Mouse (Mus musculus) Patski (cell line): Measurements from ENCODE around the gene Klhdc7a. TPM values are rescaled to one million over a fixed set of nuclear protein-coding genes. Genes with fewer than 3 reads are reported as not detected.

Source experiments
- ATAC-seq: fragments of 100-300 bp; one replicate; pipeline ENCODE4 v1.8.0; 2021
- CTCF ChIA-PET: fragments of 350-600 bp; sonication (Branson Sonifier 250); formaldehyde crosslinking; loops from one replicate; lab custom pipeline; 2022; ENCODE audit warnings: inconsistent platforms; lab: Charles Lee
- POLR2A ChIA-PET: fragments of 350-600 bp; sonication (Branson Sonifier 250); formaldehyde crosslinking; loops from one replicate; lab custom pipeline; 2022; ENCODE audit warnings: antibody characterized with exemption, inconsistent platforms; lab: Charles Lee
- DNase-seq: peaks from one replicate; pipeline ENCODE4 v3.0.0-alpha.2; 2011; ENCODE audit warnings: low read depth, low spot score
- H3K27me3 ChIP-seq: fragments of 371-371 bp; one replicate; pipeline ENCODE4 v1.5.1; 2021
- CTCF ChIP-seq: fragments of 100-300 bp; IDR thresholded peaks from one replicate; pipeline ENCODE4 v1.5.1; 2021
- in situ Hi-C: fragments of 300-500 bp; cut with MboI; formaldehyde crosslinking; loops from 3 replicates; pipeline ENCODE4 v1.11.1; 2018; ENCODE audit warnings: low pct_unique_long_range_greater_than_20kb, mixed read lengths
- polyA plus RNA-seq: library from polyadenylated mRNA; unstranded; gene quantifications from one replicate; pipeline ENCODE4 v1.2.3, GENCODE M21; 2021

The Klhdc7a gene
- 7.7 TPM for polyA plus RNA-seq

- DNase-seq (peak; percentile 59), ATAC-seq (peak; percentile 72)
- ChIA-PET POLR2A (no interaction called here), CTCF (no interaction called here)
- in situ Hi-C loops, result loop anchor here (25.0 kb wide), 1 partner anchor 456 kb away; no protein-coding TSS in a partner anchor
- no peaks in the 10 kb centered on the region for H3K27me3 ChIP-seq
- no peak for TF ChIP-seq CTCF
These were observed at the start of gene Klhdc7a for GRCm38 (mm10) chr4:139967922-139968321. TSS of gene Klhdc7a (minus strand) at chr4:139968026.

- CTCF ChIA-PET, result no interaction called here
- POLR2A ChIA-PET, result no interaction called here
- TF ChIP-seq CTCF, result no peak
- peaks cover 6% of the 10 kb centered on the region for H3K27me3 ChIP-seq
- in situ Hi-C loops, result no loop called here
- ATAC-seq (no peak), DNase-seq (no peak)
These were observed 48.1 kb upstream of the Klhdc7a start for GRCm38 (mm10) chr4:140015916-140016315.

GRCm38 (mm10) chr4:140010728-140011470 is 43.1 kb upstream of the Klhdc7a start:
- DNase-seq (no peak), ATAC-seq (no peak)
- TF ChIP-seq CTCF, result no peak
- H3K27me3 ChIP-seq, result peaks cover 6% of the 10 kb centered on the region
- in situ Hi-C loops, result no loop called here
- CTCF ChIA-PET, result no interaction called here
- POLR2A ChIA-PET, result no interaction called here

- no peak for ATAC-seq
- no peak for DNase-seq
These were observed 37.1 kb upstream of the Klhdc7a start for GRCm38 (mm10) chr4:140004932-140005331.

GRCm38 (mm10) chr4:140004170-140004569 is 36.3 kb upstream of the Klhdc7a start:
- ATAC-seq, result no peak
- peaks cover 10% of the 10 kb centered on the region for H3K27me3 ChIP-seq
- no peak for DNase-seq
- TF ChIP-seq CTCF, result no peak
- in situ Hi-C loops, result no loop called here
- ChIA-PET CTCF (no interaction called here), POLR2A (no interaction called here)

More at GRCm38 (mm10) chr4:140004932-140005331, 37.1 kb upstream of the Klhdc7a start:
- H3K27me3 ChIP-seq, result peaks cover 10% of the 10 kb centered on the region
- in situ Hi-C loops, result no loop called here
- POLR2A ChIA-PET, result no interaction called here
- CTCF ChIA-PET, result no interaction called here
- TF ChIP-seq CTCF, result no peak

- DNase-seq (no peak), ATAC-seq (no peak)
- in situ Hi-C loops, result no loop called here
- ChIA-PET CTCF (no interaction called here), POLR2A (no interaction called here)
- peaks cover 10% of the 10 kb centered on the region for H3K27me3 ChIP-seq
- no peak for TF ChIP-seq CTCF
These were observed 34.2 kb upstream of the Klhdc7a start for GRCm38 (mm10) chr4:140002069-140002468.

GRCm38 (mm10) chr4:140000911-140001310 is 33.1 kb upstream of the Klhdc7a start:
- CTCF ChIA-PET, result no interaction called here
- DNase-seq (no peak), ATAC-seq (no peak)
- TF ChIP-seq CTCF, result no peak
- in situ Hi-C loops, result no loop called here
- peaks cover 10% of the 10 kb centered on the region for H3K27me3 ChIP-seq
- POLR2A ChIA-PET, result no interaction called here

GRCm38 (mm10) chr4:139999033-139999432 is 31.2 kb upstream of the Klhdc7a start:
- ATAC-seq (no peak), DNase-seq (no peak)
- in situ Hi-C loops, result no loop called here
- H3K27me3 ChIP-seq, result peaks cover 10% of the 10 kb centered on the region
- ChIA-PET POLR2A (no interaction called here), CTCF (no interaction called here)
- no peak for TF ChIP-seq CTCF

- H3K27me3 ChIP-seq, result peaks cover 3% of the 10 kb centered on the region
- TF ChIP-seq CTCF, result no peak
- no peak for ATAC-seq
- ChIA-PET POLR2A (no interaction called here), CTCF (no interaction called here)
- in situ Hi-C loops, result no loop called here
- no peak for DNase-seq
These were observed 27.8 kb upstream of the Klhdc7a start for GRCm38 (mm10) chr4:139995659-139996058.

- DNase-seq, result no peak
- H3K27me3 ChIP-seq, result no peaks in the 10 kb centered on the region
- TF ChIP-seq CTCF, result no peak
- in situ Hi-C loops, result no loop called here
- CTCF ChIA-PET, result no interaction called here
- POLR2A ChIA-PET, result no interaction called here
- ATAC-seq, result no peak
These were observed 25.4 kb upstream of the Klhdc7a start for GRCm38 (mm10) chr4:139993111-139993755.

- ChIA-PET CTCF (no interaction called here), POLR2A (interaction anchor here (0.7 kb wide), 1 partner anchor 91 kb away, joined by 3 read pairs; no protein-coding TSS in a partner anchor)
- ATAC-seq (no peak), DNase-seq (no peak)
- no peak for TF ChIP-seq CTCF
- in situ Hi-C loops, result no loop called here
- H3K27me3 ChIP-seq, result no peaks in the 10 kb centered on the region
These were observed 19.1 kb upstream of the Klhdc7a start for GRCm38 (mm10) chr4:139986913-139987312.
